10 mouse cellular contexts compared by ENCODE assay signal in the genomic region with DNA sequence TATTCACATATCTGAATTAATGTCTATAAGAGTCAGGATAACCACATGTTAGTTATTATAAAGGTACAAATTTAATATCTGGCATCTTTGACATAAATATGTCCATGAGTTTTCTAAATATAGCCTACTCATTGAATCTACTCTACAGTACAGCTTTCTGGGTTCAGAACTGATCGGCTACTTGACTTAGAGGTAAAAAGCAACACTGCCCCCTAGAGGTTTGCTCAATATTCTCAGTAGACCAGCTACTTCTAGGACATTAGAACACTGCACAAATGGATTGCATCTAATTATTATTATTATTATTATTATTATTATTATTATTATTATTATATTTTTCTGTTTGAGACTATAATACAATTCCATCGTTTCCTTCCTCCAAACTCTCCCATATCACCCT.
DNase-seq lines count a peak whose midpoint lies in the region; ATAC-seq and TF ChIP-seq lines count a peak whose summit lies in the region.
"Had no signal": no experiment of that assay in that cellular context is flagged by ENCODE, and none has a peak within 500 bp of the region (broad histone marks: within the 10 kb centered on the region; RNA-seq: fewer than 3 reads in every experiment).

No protein-coding gene starts in this region.

- no peak overlapping the region for H3K4me3 ChIP-seq in MEL (ENCODE audit: control insufficient read depth in 1 of 2, insufficient read depth in 1 of 2, low read depth in 2 of 2, low read length in 2 of 2)
- H3K4me3 ChIP-seq in forebrain, embryonic 12.5 days (replicated peaks): no peak overlapping the region
- H3K4me3 ChIP-seq: neural tube, embryonic 13.5 days had no signal

- DNase-seq in adrenal gland, postnatal 10 days: peak; percentile 7
- no peak for DNase-seq in adrenal gland, postnatal 14 days
- peak; percentile 32 for DNase-seq in layer of hippocampus, adult 11-12 months (ENCODE audit: low spot score)
- no peak for DNase-seq in layer of hippocampus, postnatal 10 days (ENCODE audit: low spot score in 2 of 2)
- peak; percentile 86 for DNase-seq in MEL (ENCODE audit: low read depth, low spot score)
- no peak for DNase-seq in lung, postnatal 4 days
- DNase-seq: heart, adult 11 months had no signal

- no peak overlapping the region for H3K27ac ChIP-seq in MEL (ENCODE audit: control insufficient read depth, low read depth, low read length)
- H3K27ac ChIP-seq in forebrain, embryonic 12.5 days: no peak overlapping the region
- H3K27ac ChIP-seq: neural tube, embryonic 13.5 days had no signal

- H3K27me3 ChIP-seq in MEL (ENCODE audit: control insufficient read depth in 1 of 2, insufficient read depth in 2 of 2, low read length in 2 of 2): no peaks in the 10 kb centered on the region
- no peaks in the 10 kb centered on the region for H3K27me3 ChIP-seq in forebrain, embryonic 12.5 days
- H3K27me3 ChIP-seq: neural tube, embryonic 13.5 days had no signal

- peak; percentile 81; the same call in 1 of the 2 replicates for ATAC-seq in forebrain, embryonic 12.5 days (ENCODE audit: low FRiP score)
- no peak for ATAC-seq in erythroid progenitor cell, adult 5-6 weeks (replicated peaks; ENCODE audit: low FRiP score, poor library complexity, severe bottlenecking)

- no peaks in the 10 kb centered on the region for H3K36me3 ChIP-seq in MEL (ENCODE audit: control insufficient read depth in 1 of 2, insufficient read depth in 2 of 2, low read length in 2 of 2)
- H3K36me3 ChIP-seq in forebrain, embryonic 12.5 days (replicated peaks): no peaks in the 10 kb centered on the region
- H3K36me3 ChIP-seq: neural tube, embryonic 13.5 days had no signal

- no peaks in the 10 kb centered on the region for H3K9me3 ChIP-seq in MEL (replicated peaks; ENCODE audit: insufficient read depth, low read length)
- H3K9me3 ChIP-seq in forebrain, embryonic 12.5 days: no peaks in the 10 kb centered on the region
- H3K9me3 ChIP-seq: neural tube, embryonic 13.5 days had no signal

- 38% methylated on average over 2 of the region's 2 CpGs for WGBS in forebrain, embryonic 12.5 days

- TF ChIP-seq EP300 in MEL (IDR thresholded peaks at IDR 0.05; ENCODE audit: low read depth in 1 of 2, low read length in 2 of 2): no peak

- peak; percentile 20 to 68 (median 21); a peak in 2 of 6 replicates for TF ChIP-seq CTCF in MEL (IDR thresholded peaks at IDR 0.05 in 2 of 3, conservative IDR thresholded peaks at IDR 0.05 in 1 of 3; ENCODE audit: control insufficient read depth in 1 of 3, insufficient read depth in 1 of 3, low read depth in 2 of 3, low read length in 3 of 3, poor library complexity in 1 of 3, severe bottlenecking in 1 of 3)

- H3K4me2 ChIP-seq in forebrain, embryonic 12.5 days: no peak overlapping the region
- H3K4me2 ChIP-seq: neural tube, embryonic 13.5 days had no signal

- TF ChIP-seq POLR2A in MEL (IDR thresholded peaks at IDR 0.05; ENCODE audit: control insufficient read depth in 1 of 2, insufficient read depth in 1 of 2, low read depth in 1 of 2, low read length in 2 of 2, poor library complexity in 1 of 2): no peak

- H3K4me1 ChIP-seq in MEL (ENCODE audit: control insufficient read depth in 1 of 2, insufficient read depth in 2 of 2, low read length in 2 of 2): no peaks in the 10 kb centered on the region
- H3K4me1 ChIP-seq in forebrain, embryonic 12.5 days: no peaks in the 10 kb centered on the region
- H3K4me1 ChIP-seq: neural tube, embryonic 13.5 days had no signal

- no peak overlapping the region for H3K9ac ChIP-seq in MEL (ENCODE audit: control insufficient read depth, low read depth, low read length, poor library complexity, severe bottlenecking)
- H3K9ac ChIP-seq in forebrain, embryonic 12.5 days: no peak overlapping the region
- H3K9ac ChIP-seq: neural tube, embryonic 13.5 days had no signal

- no peaks in the 10 kb centered on the region for H3K79me2 ChIP-seq in MEL (ENCODE audit: control insufficient read depth, insufficient read depth, low read length, poor library complexity)

- TF ChIP-seq RAD21 in MEL (IDR thresholded peaks at IDR 0.05; ENCODE audit: low read depth, low read length): peak; percentile 79

TF ChIP-seq in MEL, 35 proteins besides CTCF, POLR2A, EP300 and RAD21:
- TF ChIP-seq SMC3 (IDR thresholded peaks at IDR 0.05; ENCODE audit: low read depth, low read length): peak; percentile 70
- TF ChIP-seq POLR2AphosphoS5 (IDR thresholded peaks at IDR 0.05; ENCODE audit: borderline replicate concordance, low read depth, low read length): no peak
- no peak for TF ChIP-seq ETS1 (IDR thresholded peaks at IDR 0.05; ENCODE audit: low read depth, low read length)
- TF ChIP-seq ZC3H11A (IDR thresholded peaks at IDR 0.05; ENCODE audit: low read depth, low read length): peak; percentile 84
- no peak for TF ChIP-seq MAX (IDR thresholded peaks at IDR 0.05; ENCODE audit: low read length)
- no peak for TF ChIP-seq NELFE (IDR thresholded peaks at IDR 0.05; ENCODE audit: low read depth, low read length)
TF ChIP-seq in MEL: peak in this region for 2.

Comparison
In these comparisons a context has a peak if more than half of its experiments do, and no peak if none do; other contexts are left out.
1. DNase-seq: peak in adrenal gland, postnatal 10 days (single experiment), layer of hippocampus, adult 11-12 months (single experiment) and MEL (single experiment); none in adrenal gland, postnatal 14 days (single experiment), layer of hippocampus, postnatal 10 days (0 of 2) and lung, postnatal 4 days (0 of 2).